Mouse (Mus musculus): Measurements from ENCODE around the gene Polr3c. TPM values are rescaled to one million over a fixed set of nuclear protein-coding genes. Genes with fewer than 3 reads are reported as not detected.
A peak's percentile ranks its signal among the peaks of the same experiment; 100 is the strongest.

Polr3c gene
- 43.0 and 46.6 TPM in 2 replicates for polyA plus RNA-seq (2011; ENCODE audit: insufficient read depth, insufficient read length, low read depth, missing spikeins)

- Histone ChIP-seq H3K27ac (ENCODE audit: insufficient read depth, low read length) (no peak within 1 kb of the TSS; the same call in 1 of the 2 replicates), H3K4me1 (ENCODE audit: control insufficient read depth, insufficient read depth, low read length) (peaks cover 8% of the 10 kb centered on the region), H3K9me3 (replicated peaks; ENCODE audit: control insufficient read depth, insufficient read depth, low read length, poor library complexity, severe bottlenecking) (no peaks in the 10 kb centered on the region), H3K27me3 (ENCODE audit: control insufficient read depth, insufficient read depth, low read length, poor library complexity, severe bottlenecking) (no peaks in the 10 kb centered on the region), H3K9ac (ENCODE audit: low read depth, poor library complexity, severe bottlenecking) (peak within 1 kb of the TSS; percentile 87), H3K36me3 (ENCODE audit: control insufficient read depth, insufficient read depth, low read length, poor library complexity, severe bottlenecking) (peaks cover 2% of the 10 kb centered on the region; the same call in 1 of the 2 replicates), H3K4me3 (ENCODE audit: low read depth, low read length) (peak within 1 kb of the TSS; percentile 99)
- TF ChIP-seq POLR2A (IDR thresholded peaks at IDR 0.05; ENCODE audit: insufficient read depth, low read length) (peak; percentile 21), EP300 (IDR thresholded peaks at IDR 0.05; ENCODE audit: insufficient read depth, low read depth, low read length) (no peak)
These were observed at the start of gene Polr3c, which contains the start of gene Rnf115 for GRCm38 (mm10) chr3:96727343-96727827. Gene Polr3c, minus strand, starts transcription at chr3:96727628. Gene Rnf115, plus strand, starts transcription at chr3:96727664.

- Histone ChIP-seq H3K4me3 (ENCODE audit: low read depth, low read length) (no peak overlapping the region), H3K4me1 (ENCODE audit: control insufficient read depth, insufficient read depth, low read length) (no peaks in the 10 kb centered on the region), H3K9me3 (replicated peaks; ENCODE audit: control insufficient read depth, insufficient read depth, low read length, poor library complexity, severe bottlenecking) (no peaks in the 10 kb centered on the region), H3K27me3 (ENCODE audit: control insufficient read depth, insufficient read depth, low read length, poor library complexity, severe bottlenecking) (no peaks in the 10 kb centered on the region), H3K9ac (ENCODE audit: low read depth, poor library complexity, severe bottlenecking) (no peak overlapping the region), H3K36me3 (ENCODE audit: control insufficient read depth, insufficient read depth, low read length, poor library complexity, severe bottlenecking) (0 out of 2 replicates have a peak, but pooled peaks cover 2% of the 10 kb centered on the region), H3K27ac (ENCODE audit: insufficient read depth, low read length) (no peak overlapping the region)
- no peak for TF ChIP-seq EP300 (IDR thresholded peaks at IDR 0.05; ENCODE audit: insufficient read depth, low read depth, low read length)
These were observed 49.7 kb upstream of the Polr3c start for GRCm38 (mm10) chr3:96777120-96777519.

GRCm38 (mm10) chr3:96772949-96773348 lies 45.5 kb upstream of the Polr3c start:
- H3K4me3 ChIP-seq (ENCODE audit: low read depth, low read length), result no peak overlapping the region

GRCm38 (mm10) chr3:96769971-96770370 lies 42.5 kb upstream of the Polr3c start:
- H3K27me3 ChIP-seq (ENCODE audit: control insufficient read depth, insufficient read depth, low read length, poor library complexity, severe bottlenecking), result no peaks in the 10 kb centered on the region
- no peaks in the 10 kb centered on the region for H3K36me3 ChIP-seq (ENCODE audit: control insufficient read depth, insufficient read depth, low read length, poor library complexity, severe bottlenecking)
- no peaks in the 10 kb centered on the region for H3K4me1 ChIP-seq (ENCODE audit: control insufficient read depth, insufficient read depth, low read length)
- TF ChIP-seq POLR2A (IDR thresholded peaks at IDR 0.05; ENCODE audit: insufficient read depth, low read length) (no peak), EP300 (IDR thresholded peaks at IDR 0.05; ENCODE audit: insufficient read depth, low read depth, low read length) (no peak), CTCF (IDR thresholded peaks at IDR 0.05; ENCODE audit: low read depth, low read length) (no peak)
- H3K9ac ChIP-seq (ENCODE audit: low read depth, poor library complexity, severe bottlenecking), result no peak overlapping the region
- no peaks in the 10 kb centered on the region for H3K9me3 ChIP-seq (replicated peaks; ENCODE audit: control insufficient read depth, insufficient read depth, low read length, poor library complexity, severe bottlenecking)
- no peak overlapping the region for H3K4me3 ChIP-seq (ENCODE audit: low read depth, low read length)
- no peak overlapping the region for H3K27ac ChIP-seq (ENCODE audit: insufficient read depth, low read length)

More at GRCm38 (mm10) chr3:96772949-96773348, 45.5 kb upstream of the Polr3c start:
- Histone ChIP-seq H3K9me3 (replicated peaks; ENCODE audit: control insufficient read depth, insufficient read depth, low read length, poor library complexity, severe bottlenecking) (no peaks in the 10 kb centered on the region), H3K27me3 (ENCODE audit: control insufficient read depth, insufficient read depth, low read length, poor library complexity, severe bottlenecking) (no peaks in the 10 kb centered on the region), H3K36me3 (ENCODE audit: control insufficient read depth, insufficient read depth, low read length, poor library complexity, severe bottlenecking) (0 out of 2 replicates have a peak, but pooled peaks cover 2% of the 10 kb centered on the region), H3K9ac (ENCODE audit: low read depth, poor library complexity, severe bottlenecking) (no peak overlapping the region), H3K27ac (ENCODE audit: insufficient read depth, low read length) (no peak overlapping the region), H3K4me1 (ENCODE audit: control insufficient read depth, insufficient read depth, low read length) (no peaks in the 10 kb centered on the region)
- TF ChIP-seq EP300 (IDR thresholded peaks at IDR 0.05; ENCODE audit: insufficient read depth, low read depth, low read length) (no peak), POLR2A (IDR thresholded peaks at IDR 0.05; ENCODE audit: insufficient read depth, low read length) (no peak), CTCF (IDR thresholded peaks at IDR 0.05; ENCODE audit: low read depth, low read length) (no peak)

GRCm38 (mm10) chr3:96764528-96764927 lies 37.1 kb upstream of the Polr3c start:
- H3K9ac ChIP-seq (ENCODE audit: low read depth, poor library complexity, severe bottlenecking), result no peak overlapping the region
- H3K9me3 ChIP-seq (replicated peaks; ENCODE audit: control insufficient read depth, insufficient read depth, low read length, poor library complexity, severe bottlenecking), result peaks cover 18% of the 10 kb centered on the region
- H3K27me3 ChIP-seq (ENCODE audit: control insufficient read depth, insufficient read depth, low read length, poor library complexity, severe bottlenecking), result no peaks in the 10 kb centered on the region
- H3K27ac ChIP-seq (ENCODE audit: insufficient read depth, low read length), result no peak overlapping the region
- H3K4me3 ChIP-seq (ENCODE audit: low read depth, low read length), result no peak overlapping the region
- H3K4me1 ChIP-seq (ENCODE audit: control insufficient read depth, insufficient read depth, low read length), result no peaks in the 10 kb centered on the region
- TF ChIP-seq CTCF (IDR thresholded peaks at IDR 0.05; ENCODE audit: low read depth, low read length), result no peak
- no peak for TF ChIP-seq EP300 (IDR thresholded peaks at IDR 0.05; ENCODE audit: insufficient read depth, low read depth, low read length)
- no peak for TF ChIP-seq POLR2A (IDR thresholded peaks at IDR 0.05; ENCODE audit: insufficient read depth, low read length)
- no peaks in the 10 kb centered on the region; the same call in 1 of the 2 replicates for H3K36me3 ChIP-seq (ENCODE audit: control insufficient read depth, insufficient read depth, low read length, poor library complexity, severe bottlenecking)

GRCm38 (mm10) chr3:96759695-96760094 lies 32.3 kb upstream of the Polr3c start:
- no peak for TF ChIP-seq POLR2A (IDR thresholded peaks at IDR 0.05; ENCODE audit: insufficient read depth, low read length)
- no peak for TF ChIP-seq CTCF (IDR thresholded peaks at IDR 0.05; ENCODE audit: low read depth, low read length)
- no peak for TF ChIP-seq EP300 (IDR thresholded peaks at IDR 0.05; ENCODE audit: insufficient read depth, low read depth, low read length)
- H3K27me3 ChIP-seq (ENCODE audit: control insufficient read depth, insufficient read depth, low read length, poor library complexity, severe bottlenecking), result no peaks in the 10 kb centered on the region
- no peak overlapping the region for H3K27ac ChIP-seq (ENCODE audit: insufficient read depth, low read length)
- H3K36me3 ChIP-seq (ENCODE audit: control insufficient read depth, insufficient read depth, low read length, poor library complexity, severe bottlenecking), result no peaks in the 10 kb centered on the region; the same call in 1 of the 2 replicates
- H3K4me3 ChIP-seq (ENCODE audit: low read depth, low read length), result no peak overlapping the region
- peaks cover 19% of the 10 kb centered on the region for H3K9me3 ChIP-seq (replicated peaks; ENCODE audit: control insufficient read depth, insufficient read depth, low read length, poor library complexity, severe bottlenecking)
- H3K9ac ChIP-seq (ENCODE audit: low read depth, poor library complexity, severe bottlenecking), result no peak overlapping the region
- H3K4me1 ChIP-seq (ENCODE audit: control insufficient read depth, insufficient read depth, low read length), result no peaks in the 10 kb centered on the region
